10 mouse cellular contexts compared by ENCODE assay signal in genomic region chr12:117053223-117053850, GRCm38 (mm10).
DNase-seq lines count a peak whose midpoint lies in the region; ATAC-seq lines count a peak whose summit lies in the region.
"Had no signal": no experiment of that assay in that cellular context is flagged by ENCODE, and none has a peak within 500 bp of the region (broad histone marks: within the 10 kb centered on the region; RNA-seq: fewer than 3 reads in every experiment).

No protein-coding gene starts in this region.

- H3K27me3 ChIP-seq in embryonic facial prominence, embryonic 14.5 days (replicated peaks; ENCODE audit: control insufficient read depth, insufficient read depth, low read length), result no peaks in the 10 kb centered on the region
- H3K27me3 ChIP-seq in forebrain, embryonic 14.5 days (replicated peaks; ENCODE audit: control insufficient read depth, insufficient read depth, low read length), result peaks cover 27% of the 10 kb centered on the region; the same call in 1 of the 2 replicates
- no peaks in the 10 kb centered on the region for H3K27me3 ChIP-seq in limb, embryonic 10.5 days (ENCODE audit: low read depth, poor library complexity, severe bottlenecking)
- H3K27me3 ChIP-seq in neural tube, embryonic 13.5 days, result peaks cover 4% of the 10 kb centered on the region; the same call in 1 of the 2 replicates
- H3K27me3 ChIP-seq: heart, embryonic 12.5 days; liver, embryonic 15.5 days had no signal

- no peaks in the 10 kb centered on the region for H3K4me1 ChIP-seq in embryonic facial prominence, embryonic 14.5 days (ENCODE audit: control insufficient read depth, insufficient read depth, low read length)
- peaks cover 29% of the 10 kb centered on the region for H3K4me1 ChIP-seq in forebrain, embryonic 14.5 days (ENCODE audit: control insufficient read depth, insufficient read depth, low read length)
- peaks cover 16% of the 10 kb centered on the region for H3K4me1 ChIP-seq in limb, embryonic 10.5 days
- H3K4me1 ChIP-seq in neural tube, embryonic 13.5 days (replicated peaks), result peaks cover 48% of the 10 kb centered on the region
- H3K4me1 ChIP-seq: liver, embryonic 15.5 days had no signal

- 71% methylated on average over 9 of the region's 9 CpGs for WGBS in embryonic facial prominence, embryonic 14.5 days
- WGBS in forebrain, embryonic 14.5 days, result 32% methylated on average over 9 of the region's 9 CpGs
- 84% methylated on average over 9 of the region's 9 CpGs for WGBS in limb, embryonic 10.5 days
- 39% methylated on average over 9 of the region's 9 CpGs for WGBS in neural tube, embryonic 13.5 days

- DNase-seq in embryonic facial prominence, embryonic 14.5 days (ENCODE audit: low spot score), result no peak
- DNase-seq in forebrain, embryonic 14.5 days (ENCODE audit: low spot score), result no peak
- DNase-seq in limb, embryonic 10.5 days (ENCODE audit: low spot score), result no peak
- DNase-seq in cerebellum, adult 9-11 months, result no peak
- DNase-seq in gastrocnemius, adult 18-20 months (ENCODE audit: low spot score), result no peak
- DNase-seq: cerebellum, adult 8-10 months had no signal

- H3K36me3 ChIP-seq in embryonic facial prominence, embryonic 14.5 days (ENCODE audit: control insufficient read depth, insufficient read depth, low read length), result no peaks in the 10 kb centered on the region
- no peaks in the 10 kb centered on the region for H3K36me3 ChIP-seq in forebrain, embryonic 14.5 days (ENCODE audit: control insufficient read depth, insufficient read depth, low read length)
- H3K36me3 ChIP-seq in limb, embryonic 10.5 days, result no peaks in the 10 kb centered on the region
- no peaks in the 10 kb centered on the region for H3K36me3 ChIP-seq in neural tube, embryonic 13.5 days
- H3K36me3 ChIP-seq: heart, embryonic 12.5 days; liver, embryonic 15.5 days had no signal

- ATAC-seq in embryonic facial prominence, embryonic 14.5 days (ENCODE audit: low read depth), result no peak
- no peak; the same call in 1 of the 2 replicates for ATAC-seq in forebrain, embryonic 14.5 days
- peak; percentile 67 for ATAC-seq in neural tube, embryonic 13.5 days (ENCODE audit: low read depth)
- ATAC-seq in frontal cortex, adult (ENCODE audit: low TSS enrichment), result no peak

- no peak overlapping the region for H3K27ac ChIP-seq in embryonic facial prominence, embryonic 14.5 days (replicated peaks; ENCODE audit: low read depth, low read length)
- peak overlapping the region; percentile 90 for H3K27ac ChIP-seq in forebrain, embryonic 14.5 days (ENCODE audit: low read depth, low read length)
- H3K27ac ChIP-seq in limb, embryonic 10.5 days, result peak overlapping the region; percentile 44; the same call in 1 of the 2 replicates
- H3K27ac ChIP-seq in neural tube, embryonic 13.5 days (replicated peaks), result peak overlapping the region; percentile 92
- H3K27ac ChIP-seq: liver, embryonic 15.5 days had no signal

- no peak overlapping the region for H3K9ac ChIP-seq in embryonic facial prominence, embryonic 14.5 days (ENCODE audit: low read depth, low read length)
- peak overlapping the region; percentile 49; the same call in 1 of the 2 replicates for H3K9ac ChIP-seq in forebrain, embryonic 14.5 days (ENCODE audit: low read length)
- 0 out of 2 replicates have a peak overlapping the region, but pooled peaks have one; percentile 54 for H3K9ac ChIP-seq in neural tube, embryonic 13.5 days
- H3K9ac ChIP-seq: heart, embryonic 12.5 days; liver, embryonic 15.5 days had no signal

- peak overlapping the region; percentile 32; the same call in 1 of the 2 replicates for H3K4me2 ChIP-seq in embryonic facial prominence, embryonic 14.5 days (ENCODE audit: low read depth, low read length)
- peak overlapping the region; percentile 42 for H3K4me2 ChIP-seq in forebrain, embryonic 14.5 days (ENCODE audit: low read length)
- H3K4me2 ChIP-seq in neural tube, embryonic 13.5 days, result peak overlapping the region; percentile 44
- H3K4me2 ChIP-seq: heart, embryonic 12.5 days; liver, embryonic 15.5 days had no signal

- no peaks in the 10 kb centered on the region for H3K9me3 ChIP-seq in embryonic facial prominence, embryonic 14.5 days (ENCODE audit: control insufficient read depth, low read length)
- H3K9me3 ChIP-seq in forebrain, embryonic 14.5 days (replicated peaks; ENCODE audit: control insufficient read depth, low read length), result no peaks in the 10 kb centered on the region
- no peaks in the 10 kb centered on the region for H3K9me3 ChIP-seq in limb, embryonic 10.5 days (replicated peaks)
- no peaks in the 10 kb centered on the region for H3K9me3 ChIP-seq in neural tube, embryonic 13.5 days
- H3K9me3 ChIP-seq: heart, embryonic 12.5 days; liver, embryonic 15.5 days had no signal

- H3K4me3 ChIP-seq in embryonic facial prominence, embryonic 14.5 days (ENCODE audit: low read depth, low read length), result no peak overlapping the region
- H3K4me3 ChIP-seq in forebrain, embryonic 14.5 days (ENCODE audit: low read depth, low read length), result no peak overlapping the region
- H3K4me3 ChIP-seq in limb, embryonic 10.5 days, result no peak overlapping the region
- H3K4me3 ChIP-seq in neural tube, embryonic 13.5 days, result no peak overlapping the region
- H3K4me3 ChIP-seq: heart, embryonic 12.5 days; liver, embryonic 15.5 days had no signal
